Mouse (Mus musculus) neural tube, embryonic 13.5 days (tissue): Measurements from ENCODE around the gene Smc3. TPM values are rescaled to one million over a fixed set of nuclear protein-coding genes. Genes with fewer than 3 reads are reported as not detected.
"Not testable (repeated sequence)": the region's sequence is repeated elsewhere in the genome, so short reads cannot be mapped to it uniquely, and the experiment has no call there.

Source experiments
- ATAC-seq: fragments of 200-750 bp; cut with Nextera tagmentation; 2 replicates; pipeline ENCODE4 v1.8.0; 2017; ENCODE audit warnings: low read depth, mild to moderate bottlenecking, moderate TSS enrichment, moderate library complexity
- H3K27ac ChIP-seq: fragments of 300-500 bp; sonication (generic); replicated peaks from 2 replicates; pipeline ENCODE4 v1.5.1; 2015; ENCODE audit warnings: moderate library complexity, mild to moderate bottlenecking, inconsistent platforms
- H3K27me3 ChIP-seq: fragments of 300-500 bp; sonication (generic); 2 replicates; pipeline ENCODE4 v1.6.1; 2015; ENCODE audit warnings: mild to moderate bottlenecking, inconsistent platforms
- H3K36me3 ChIP-seq: fragments of 300-500 bp; sonication (generic); 2 replicates; pipeline ENCODE4 v1.6.1; 2015; ENCODE audit warnings: mild to moderate bottlenecking, inconsistent platforms
- H3K4me1 ChIP-seq: fragments of 300-500 bp; sonication (generic); replicated peaks from 2 replicates; pipeline ENCODE4 v1.6.1; 2015; ENCODE audit warnings: inconsistent platforms
- H3K4me2 ChIP-seq: fragments of 300-500 bp; sonication (generic); 2 replicates; pipeline ENCODE4 v1.6.1; 2015; ENCODE audit warnings: inconsistent platforms, mild to moderate bottlenecking, moderate library complexity
- H3K4me3 ChIP-seq: fragments of 300-500 bp; sonication (generic); 2 replicates; pipeline ENCODE4 v1.5.1; 2015; ENCODE audit warnings: mild to moderate bottlenecking, inconsistent platforms
- H3K9ac ChIP-seq: fragments of 300-500 bp; sonication (generic); 2 replicates; pipeline ENCODE4 v1.6.1; 2015; ENCODE audit warnings: moderate library complexity, mild to moderate bottlenecking, inconsistent platforms
- H3K9me3 ChIP-seq: fragments of 300-500 bp; sonication (generic); 2 replicates; pipeline ENCODE4 v1.6.1; 2016; ENCODE audit warnings: inconsistent platforms
- WGBS: fragments of 180-500 bp; shearing (Covaris S2); methylation state at CpG from one replicate; pipeline ENCODE4 v1.1.7; 2015; 5-methylcytosine and 5-hydroxymethylcytosine counted together
- polyA plus RNA-seq: library from polyadenylated mRNA; unstranded; fragments of >200 nt; fragmentation: Nextera tagmentation; extraction: Ambion mirVana; gene quantifications from 2 replicates; pipeline ENCODE4 v1.2.1, GENCODE M21; 2015

The Smc3 gene
- polyA plus RNA-seq, 1 experiment from 2014 or later: 60.4 TPM

DNA sequence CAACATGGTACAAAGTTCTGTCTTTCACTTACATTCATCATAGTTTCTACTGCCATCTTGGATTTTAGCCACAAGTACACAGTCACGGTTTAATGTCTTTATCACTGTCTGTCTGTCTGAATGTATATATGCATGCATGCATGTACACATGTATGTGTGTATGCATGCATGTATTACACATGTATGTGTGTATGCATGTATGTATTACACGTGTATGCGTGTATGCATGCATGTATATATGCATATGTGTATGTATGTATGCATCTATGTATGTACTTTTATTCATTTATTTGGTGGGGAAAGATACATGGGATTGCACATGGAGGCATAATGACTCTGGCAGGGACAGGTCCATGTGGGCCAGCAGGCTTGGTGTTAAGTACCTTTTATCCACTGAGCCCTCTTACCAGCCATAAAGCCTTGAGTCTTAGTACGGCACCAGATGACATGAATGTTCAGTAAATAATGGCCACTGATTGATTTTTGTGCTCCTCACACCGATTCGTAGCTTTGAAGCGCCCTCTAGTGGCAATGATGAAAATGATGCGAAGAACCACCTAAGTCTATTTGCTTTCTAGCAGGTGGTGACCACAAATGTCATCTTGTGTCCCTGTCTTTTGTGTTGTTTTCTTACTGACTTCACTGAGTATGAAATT lies 21.5 kb upstream of the Smc3 start:
- no peaks in the 10 kb centered on the region for H3K27me3 ChIP-seq
- no peaks in the 10 kb centered on the region; the same call in 1 of the 2 replicates for H3K4me1 ChIP-seq
- ATAC-seq: peak; percentile 67
- no peak overlapping the region for H3K4me3 ChIP-seq
- H3K4me2 ChIP-seq: peak overlapping the region; percentile 28; the same call in 1 of the 2 replicates
- H3K9ac ChIP-seq: no peak overlapping the region
- H3K36me3 ChIP-seq: no peaks in the 10 kb centered on the region
- no peaks in the 10 kb centered on the region for H3K9me3 ChIP-seq
- no peak overlapping the region for H3K27ac ChIP-seq
- WGBS: 14% methylated on average over 8 of the region's 8 CpGs

DNA sequence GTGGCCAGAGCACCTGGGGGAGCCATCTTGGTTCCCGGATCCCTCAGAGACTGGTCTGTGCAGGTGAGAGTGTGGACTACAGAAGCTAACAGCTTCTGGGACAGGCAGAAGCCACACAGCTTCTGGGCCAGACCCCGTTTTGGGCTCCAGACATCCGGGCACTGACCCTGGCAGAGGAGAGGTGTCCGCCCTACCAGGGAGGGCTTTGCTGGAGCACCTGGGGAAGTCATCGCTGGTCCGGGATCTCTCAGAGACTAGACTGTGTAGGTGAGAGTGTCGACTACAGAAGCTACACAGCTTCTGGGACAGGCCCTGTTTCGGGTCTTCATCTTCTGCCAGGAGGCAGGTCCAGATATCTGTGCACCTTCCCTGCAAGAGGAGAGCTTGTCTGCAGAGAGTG lies 19.9 kb upstream of the Smc3 start:
- not testable (repeated sequence) for ATAC-seq, H3K27me3 ChIP-seq, H3K9ac ChIP-seq, H3K27ac ChIP-seq, H3K4me1 ChIP-seq, H3K4me2 ChIP-seq, H3K4me3 ChIP-seq, H3K36me3 ChIP-seq
- whole genome bisulfite sequencing: 92% methylated on average over 8 of the region's 8 CpGs
- H3K9me3 ChIP-seq: peaks cover 14% of the 10 kb centered on the region

DNA sequence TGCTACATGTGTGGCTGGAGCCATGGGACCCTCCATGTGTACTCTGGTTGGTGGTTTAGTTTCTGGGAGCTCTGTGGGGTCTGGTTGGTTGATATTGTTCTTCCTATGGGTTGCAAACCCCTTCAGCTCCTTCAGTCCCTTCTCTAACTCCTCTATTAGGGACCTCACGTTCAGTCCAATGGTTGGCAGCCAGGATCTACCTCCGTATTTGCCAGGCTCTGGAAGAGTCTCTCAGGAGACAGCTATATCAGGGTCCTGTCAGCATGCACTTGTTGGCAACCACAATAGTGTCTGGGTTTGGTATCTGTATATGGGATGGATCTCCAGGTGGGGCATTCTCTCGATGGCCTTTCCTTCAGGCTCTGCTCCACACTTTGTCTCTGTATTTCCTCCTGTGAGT lies 12.5 kb upstream of the Smc3 start:
- H3K4me1 ChIP-seq, H3K4me3 ChIP-seq, H3K36me3 ChIP-seq, ATAC-seq, H3K27ac ChIP-seq, H3K4me2 ChIP-seq, H3K9ac ChIP-seq, H3K27me3 ChIP-seq: not testable (repeated sequence)
- H3K9me3 ChIP-seq: peaks cover 15% of the 10 kb centered on the region
- 93% methylated on average over 3 of the region's 3 CpGs for WGBS

DNA sequence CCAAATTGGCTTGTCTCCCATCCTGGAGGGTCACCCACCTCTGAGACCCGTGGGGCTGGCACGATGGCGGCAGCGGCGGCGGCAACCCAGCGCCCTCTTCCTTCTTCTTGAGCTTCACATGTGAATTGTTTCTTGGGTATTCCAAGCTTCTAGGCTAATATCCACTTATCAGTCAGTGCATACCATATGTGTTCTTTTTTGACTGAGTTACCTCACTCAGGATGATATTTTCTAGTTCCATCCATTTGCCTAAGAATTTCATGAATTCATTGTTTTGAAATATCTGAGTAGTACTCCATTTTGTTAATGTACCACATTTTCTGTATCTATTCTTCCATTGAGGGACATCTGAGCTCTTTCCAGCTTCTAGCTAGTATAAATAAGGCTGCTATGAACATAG lies 11.2 kb upstream of the Smc3 start, which contains the start of gene Nutf2-ps1:
Nutf2-ps1 (minus strand) TSS at position 101 of the 400 bp plus-strand sequence.
- WGBS: 96% methylated on average over 7 of the region's 7 CpGs
- not testable (repeated sequence) for ATAC-seq, H3K4me1 ChIP-seq, H3K9ac ChIP-seq, H3K27me3 ChIP-seq, H3K27ac ChIP-seq, H3K4me3 ChIP-seq, H3K4me2 ChIP-seq, H3K36me3 ChIP-seq
- peaks cover 14% of the 10 kb centered on the region for H3K9me3 ChIP-seq

DNA sequence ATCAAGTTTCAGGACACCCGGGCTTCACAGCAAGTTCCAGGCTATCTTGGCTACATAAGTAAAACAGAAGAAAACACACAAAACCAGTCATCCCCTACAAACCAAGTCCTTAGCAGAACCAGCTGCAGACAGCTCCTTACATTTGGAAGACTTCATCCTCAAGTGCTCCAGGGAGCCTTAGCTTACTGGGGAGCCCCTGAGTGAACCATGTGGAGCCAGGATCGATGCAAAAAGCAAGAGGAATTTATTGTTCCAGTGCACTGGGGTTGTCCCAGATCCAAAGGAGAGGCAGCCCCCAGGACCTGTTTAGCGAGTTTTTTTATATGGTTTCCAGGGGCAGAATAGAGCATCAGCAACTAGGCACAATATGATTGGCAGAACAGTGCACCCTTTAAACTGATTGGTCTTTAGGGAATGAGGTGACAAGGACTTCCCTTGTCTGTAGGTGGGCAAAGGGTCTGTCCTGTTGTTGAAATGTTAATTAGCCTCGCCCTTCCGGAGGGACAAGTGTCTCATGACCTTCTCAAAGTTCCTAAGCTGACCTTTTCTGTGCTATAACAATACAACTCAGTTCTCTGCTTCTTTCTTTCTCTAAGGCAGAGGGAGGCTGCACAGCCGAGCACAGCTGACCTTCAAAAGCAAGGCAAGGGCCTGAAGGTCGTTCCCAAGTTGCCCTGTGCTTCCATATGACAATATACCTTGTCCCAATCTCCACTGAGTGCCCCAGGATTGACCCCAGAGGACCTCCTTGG lies 3.3 kb upstream of the Smc3 start:
- Histone ChIP-seq H3K9ac (no peak overlapping the region), H3K4me3 (no peak overlapping the region), H3K27ac (no peak overlapping the region), H3K4me2 (no peak overlapping the region), H3K9me3 (no peaks in the 10 kb centered on the region), H3K27me3 (no peaks in the 10 kb centered on the region), H3K4me1 (peaks cover 9% of the 10 kb centered on the region), H3K36me3 (no peaks in the 10 kb centered on the region)
- 56% methylated on average over 7 of the region's 7 CpGs for WGBS
- no peak for ATAC-seq

DNA sequence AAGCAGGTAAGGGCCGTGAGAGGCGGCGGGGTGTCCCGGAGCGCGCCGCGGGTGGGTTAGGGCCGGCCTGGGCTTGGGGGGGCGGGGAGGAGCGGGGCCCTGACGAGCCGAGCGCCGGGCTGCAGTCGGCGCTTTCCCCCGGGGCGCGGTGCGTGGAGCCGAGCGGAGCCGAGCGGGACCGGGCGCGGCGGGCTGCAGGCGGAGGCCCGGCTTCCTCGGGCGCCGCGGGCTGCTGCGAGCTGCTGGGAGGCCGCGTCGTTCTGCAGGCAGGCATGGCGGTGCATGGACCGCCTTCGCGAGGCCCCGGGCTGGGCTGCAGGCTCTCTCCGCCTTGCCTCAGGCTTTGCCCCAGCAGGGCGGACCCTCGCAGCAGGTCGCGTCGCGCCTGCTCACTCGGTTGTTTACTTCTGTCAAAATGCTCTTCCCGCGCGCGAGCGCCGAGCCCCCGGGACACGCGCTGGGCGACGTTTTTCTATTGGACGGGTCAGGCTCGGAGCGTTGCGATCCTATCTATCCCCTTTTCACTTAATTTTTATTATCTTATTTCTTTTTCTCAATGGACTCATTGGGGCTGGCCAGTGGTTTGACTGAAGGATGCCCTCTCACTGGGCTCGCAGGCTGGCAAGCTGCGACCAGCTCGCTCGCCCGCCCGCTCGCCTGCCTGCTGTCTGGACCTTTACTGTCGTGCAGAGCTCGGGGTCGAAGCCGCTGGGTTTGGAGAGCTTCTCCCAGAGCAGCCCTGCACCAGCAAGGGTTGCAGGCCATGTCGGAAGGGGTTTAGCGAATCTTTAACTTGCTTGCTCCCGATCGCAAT lies 558 bp downstream of the Smc3 start:
- ATAC-seq: peak; percentile 77

DNA sequence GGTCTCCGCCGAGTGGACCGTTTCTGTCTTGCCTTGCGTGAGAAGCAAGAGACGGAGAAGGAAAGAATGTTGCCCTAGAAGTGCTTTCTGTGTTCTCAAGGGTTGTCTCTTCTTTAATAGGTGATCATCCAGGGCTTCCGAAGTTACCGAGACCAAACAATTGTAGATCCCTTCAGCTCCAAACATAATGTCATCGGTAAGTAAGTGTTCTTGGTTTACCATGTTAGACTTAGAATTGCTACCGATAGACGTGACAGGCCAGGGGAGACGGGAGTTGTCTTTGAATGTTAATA lies 1.1 kb downstream of the Smc3 start:
- no peak for ATAC-seq
- peaks cover 20% of the 10 kb centered on the region for H3K4me1 ChIP-seq
- peaks cover 13% of the 10 kb centered on the region for H3K36me3 ChIP-seq
- H3K9me3 ChIP-seq: no peaks in the 10 kb centered on the region
- H3K27ac ChIP-seq: peak overlapping the region; percentile 99
- no peaks in the 10 kb centered on the region for H3K27me3 ChIP-seq
- peak overlapping the region; percentile 96 for H3K4me3 ChIP-seq
- 11% methylated on average over 11 of the region's 11 CpGs for WGBS
- peak overlapping the region; percentile 97 for H3K9ac ChIP-seq
- peak overlapping the region; percentile 95 for H3K4me2 ChIP-seq

More for the DNA sequence above, 558 bp downstream of the Smc3 start:
- Histone ChIP-seq H3K4me1 (peaks cover 20% of the 10 kb centered on the region), H3K27me3 (no peaks in the 10 kb centered on the region), H3K9me3 (no peaks in the 10 kb centered on the region), H3K9ac (peak overlapping the region; percentile 97), H3K4me2 (peak overlapping the region; percentile 95), H3K27ac (peak overlapping the region; percentile 99), H3K4me3 (peak overlapping the region; percentile 96), H3K36me3 (peaks cover 9% of the 10 kb centered on the region)
- under 1% methylated on average over 81 of the region's 82 CpGs for WGBS

DNA sequence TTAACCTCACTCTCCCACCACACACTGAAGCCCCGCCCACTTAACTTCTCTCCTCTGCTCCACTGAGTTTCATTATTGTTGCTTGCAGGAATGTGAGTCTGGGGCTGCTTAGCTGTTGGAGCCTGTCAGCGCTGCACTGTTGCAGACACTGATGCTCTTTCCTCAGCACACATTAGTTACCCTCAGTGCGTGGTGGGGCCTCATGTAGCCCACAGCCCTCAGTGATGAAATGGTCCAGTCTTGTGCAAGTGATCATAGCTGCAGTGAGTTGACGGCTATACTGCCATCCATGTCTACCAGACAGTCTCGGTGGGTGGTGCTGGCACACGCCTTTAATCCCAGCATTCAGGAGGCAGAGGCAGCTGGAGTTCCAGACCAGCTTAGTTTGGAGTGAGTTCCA lies 8.7 kb downstream of the Smc3 start:
- ATAC-seq: no peak
- Histone ChIP-seq H3K36me3 (peaks cover 31% of the 10 kb centered on the region), H3K9me3 (no peaks in the 10 kb centered on the region), H3K4me2 (no peak overlapping the region), H3K4me3 (no peak overlapping the region), H3K4me1 (peaks cover 7% of the 10 kb centered on the region; the same call in 1 of the 2 replicates), H3K27ac (no peak overlapping the region), H3K27me3 (no peaks in the 10 kb centered on the region), H3K9ac (no peak overlapping the region)
- 74% methylated on average over 6 of the region's 6 CpGs for WGBS

DNA sequence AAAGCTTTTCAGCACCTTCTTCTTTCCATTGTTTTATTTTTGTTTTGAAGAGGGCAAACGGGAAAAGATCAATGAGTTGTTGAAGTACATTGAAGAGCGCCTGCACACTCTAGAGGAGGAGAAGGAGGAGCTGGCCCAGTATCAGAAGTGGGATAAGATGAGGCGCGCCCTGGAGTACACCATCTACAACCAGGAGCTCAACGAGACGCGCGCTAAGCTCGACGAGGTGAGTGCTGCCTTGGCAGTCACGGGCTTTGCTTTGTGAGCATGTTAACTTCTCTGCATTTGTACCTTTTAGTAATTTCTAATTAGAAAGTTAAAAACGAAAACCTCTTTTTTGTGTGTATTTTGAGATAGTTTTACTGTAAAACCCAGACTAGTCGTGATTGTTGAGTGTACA lies 21.5 kb downstream of the Smc3 start:
- no peak overlapping the region for H3K27ac ChIP-seq

DNA sequence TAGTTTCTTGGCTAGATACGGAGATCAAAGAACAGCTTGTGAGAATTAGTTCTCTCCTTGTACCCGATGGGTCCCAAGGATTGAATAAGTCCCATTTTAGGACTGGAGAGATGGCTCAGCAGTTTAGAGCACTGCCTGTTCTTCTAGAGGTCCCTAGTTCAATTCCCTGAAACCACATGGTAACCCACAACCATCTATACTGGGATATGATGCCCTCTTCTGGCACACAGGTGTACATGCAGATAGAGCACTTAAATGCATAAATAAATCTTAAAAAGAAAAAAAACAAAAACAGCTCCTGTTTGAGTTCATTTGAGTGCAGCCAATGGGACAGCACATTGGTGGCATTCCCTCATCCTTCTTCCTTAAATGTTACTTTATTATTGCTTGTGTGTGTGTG lies 37.8 kb downstream of the Smc3 start:
- H3K4me1 ChIP-seq: no peaks in the 10 kb centered on the region
- ATAC-seq: no peak

More for the DNA sequence above, 21.5 kb downstream of the Smc3 start:
- 95% methylated on average over 13 of the region's 13 CpGs for WGBS
- no peak overlapping the region for H3K9ac ChIP-seq
- no peak overlapping the region for H3K4me2 ChIP-seq
- H3K4me1 ChIP-seq: no peaks in the 10 kb centered on the region
- ATAC-seq: no peak
- H3K9me3 ChIP-seq: no peaks in the 10 kb centered on the region
- no peak overlapping the region for H3K4me3 ChIP-seq
- peaks cover 85% of the 10 kb centered on the region for H3K36me3 ChIP-seq
- H3K27me3 ChIP-seq: no peaks in the 10 kb centered on the region

DNA sequence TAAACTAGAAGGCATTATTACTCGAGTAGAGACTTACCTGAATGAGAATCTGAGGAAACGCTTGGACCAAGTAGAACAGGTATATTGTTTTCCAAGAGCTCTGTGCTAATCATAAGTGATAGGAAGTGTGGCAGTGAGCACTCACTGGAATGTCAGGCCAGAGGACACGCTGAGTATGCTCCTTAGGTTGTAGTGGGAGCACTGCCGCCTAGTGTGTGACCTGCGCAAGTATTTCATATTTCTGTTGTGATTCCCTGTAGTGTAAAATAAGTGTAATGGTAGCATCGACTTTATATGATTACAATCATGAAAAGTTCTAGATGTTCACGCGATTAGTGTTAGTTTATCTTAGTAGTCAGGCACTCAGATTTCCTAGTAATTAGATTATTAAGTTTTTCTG lies 38.5 kb downstream of the Smc3 start:
- Histone ChIP-seq H3K9ac (no peak overlapping the region), H3K9me3 (no peaks in the 10 kb centered on the region), H3K4me2 (no peak overlapping the region), H3K4me3 (no peak overlapping the region), H3K27ac (no peak overlapping the region), H3K4me1 (no peaks in the 10 kb centered on the region), H3K27me3 (no peaks in the 10 kb centered on the region), H3K36me3 (peaks cover 81% of the 10 kb centered on the region)
- 94% methylated on average over 8 of the region's 8 CpGs for WGBS
- ATAC-seq: no peak

More for the DNA sequence above, 37.8 kb downstream of the Smc3 start:
- Histone ChIP-seq H3K9ac (no peak overlapping the region), H3K36me3 (peaks cover 81% of the 10 kb centered on the region), H3K27ac (no peak overlapping the region), H3K4me2 (no peak overlapping the region), H3K4me3 (no peak overlapping the region), H3K9me3 (no peaks in the 10 kb centered on the region), H3K27me3 (no peaks in the 10 kb centered on the region)
- WGBS: 96% methylated on average over 2 of the region's 2 CpGs

DNA sequence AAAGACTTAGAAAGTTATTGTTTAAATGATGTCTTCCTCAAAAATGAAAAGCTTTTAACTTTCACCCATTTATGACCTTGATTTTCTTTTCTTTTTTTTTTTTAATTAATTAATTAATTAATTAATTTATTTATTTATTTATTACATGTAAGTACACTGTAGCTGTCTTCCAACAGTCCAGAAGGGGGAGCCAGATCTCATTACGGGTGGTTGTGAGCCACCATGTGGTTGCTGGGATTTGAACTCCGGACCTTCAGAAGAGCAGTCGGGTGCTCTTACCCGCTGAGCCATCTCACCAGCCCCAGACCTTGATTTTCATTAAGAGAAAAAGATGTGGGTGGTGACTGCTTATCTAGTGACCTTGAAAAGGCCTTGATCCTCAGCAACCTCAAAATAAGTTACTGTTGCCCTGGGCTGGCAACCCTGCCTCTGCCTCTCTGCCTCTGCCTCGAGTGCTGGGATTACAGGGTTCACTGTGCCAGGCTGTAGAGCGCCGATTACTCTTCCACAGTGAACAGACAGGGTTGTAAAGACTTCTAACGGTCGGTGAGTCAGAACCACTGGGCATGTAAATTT lies 43.9 kb downstream of the Smc3 start:
- H3K9me3 ChIP-seq: no peaks in the 10 kb centered on the region
- 93% methylated on average over 9 of the region's 9 CpGs for WGBS
- no peak overlapping the region for H3K9ac ChIP-seq
- H3K4me2 ChIP-seq: no peak overlapping the region
- H3K27me3 ChIP-seq: no peaks in the 10 kb centered on the region
- ATAC-seq: no peak
- H3K27ac ChIP-seq: no peak overlapping the region
- no peak overlapping the region for H3K4me3 ChIP-seq
- H3K36me3 ChIP-seq: peaks cover 73% of the 10 kb centered on the region
- peaks cover 12% of the 10 kb centered on the region for H3K4me1 ChIP-seq
